Mouse (Mus musculus): ENCODE measurements around the gene Armcx5.

- TF ChIP-seq CTCF (IDR thresholded peaks at IDR 0.05; ENCODE audit: low read depth, low read length) (no peak), POLR2A (IDR thresholded peaks at IDR 0.05; ENCODE audit: borderline replicate concordance, low read depth, low read length) (no peak)
Observed at GRCm38 (mm10) chrX:135704349-135704748, 38.2 kb upstream of the Armcx5 start.
